Mouse (Mus musculus) thymus, adult 2 months (tissue): ENCODE data around the gene Osbpl10. TPM values are rescaled to one million over a fixed set of nuclear protein-coding genes. Genes with fewer than 3 reads are reported as not detected.

Experiments used
- DNase-seq: peaks from one replicate; pipeline ENCODE4 v3.0.0; 2021
- H3K27ac ChIP-seq: fragments of 200-500 bp; 2 replicates; pipeline ENCODE4 v1.5.1; 2012; ENCODE audit warnings: low read length, control low read depth; ENCODE audit not compliant: control insufficient read depth, insufficient read depth
- H3K27me3 ChIP-seq: fragments of 200-500 bp; 2 replicates; pipeline ENCODE4 v1.6.1; 2012; ENCODE audit warnings: mild to moderate bottlenecking, low read length, moderate library complexity, mixed read lengths; ENCODE audit not compliant: control insufficient read depth, insufficient read depth
- H3K36me3 ChIP-seq: fragments of 200-500 bp; 2 replicates; pipeline ENCODE4 v1.6.1; 2012; ENCODE audit warnings: mild to moderate bottlenecking, low read length, moderate library complexity; ENCODE audit not compliant: control insufficient read depth, insufficient read depth
- H3K4me1 ChIP-seq: fragments of 200-500 bp; replicated peaks from 2 replicates; pipeline ENCODE4 v1.6.1; 2012; ENCODE audit warnings: low read length; ENCODE audit not compliant: control insufficient read depth, insufficient read depth
- H3K4me3 ChIP-seq: fragments of 200-500 bp; 2 replicates; pipeline ENCODE4 v1.5.1; 2012; ENCODE audit warnings: mild to moderate bottlenecking, low read length, control low read depth, moderate library complexity; ENCODE audit not compliant: control insufficient read depth, insufficient read depth
- CTCF ChIP-seq: fragments of 200-500 bp; IDR thresholded peaks from 2 replicates; pipeline ENCODE4 v1.5.1; 2012; ENCODE audit warnings: mild to moderate bottlenecking, control low read depth, low read length, moderate library complexity, borderline replicate concordance; ENCODE audit not compliant: control insufficient read depth, poor library complexity, insufficient read depth; ENCODE audit errors: extremely low read depth
- POLR2A ChIP-seq: fragments of 200-500 bp; IDR thresholded peaks from 2 replicates; pipeline ENCODE4 v1.6.1; 2012; ENCODE audit warnings: mild to moderate bottlenecking, low read length, control low read depth, moderate library complexity; ENCODE audit not compliant: control insufficient read depth, poor library complexity, insufficient read depth; ENCODE audit errors: extremely low read depth
- WGBS: fragments of 180-500 bp; shearing (Covaris S2); methylation state at CpG from one replicate; pipeline ENCODE4 v1.1.7; 2018; 5-methylcytosine and 5-hydroxymethylcytosine counted together
- polyA plus RNA-seq: library from polyadenylated mRNA; depleted of rRNA; stranded (reverse); fragments of >200 nt; gene quantifications from 2 replicates; pipeline ENCODE4 v1.2.3, GENCODE M21; 2012

Gene Osbpl10
- polyA plus RNA-seq, 1 experiment, result 10.3 TPM

GRCm38 (mm10) chr9:114990421-114990820, 12.1 kb downstream of the Osbpl10 start:
- no peak for DNase-seq
- 93% methylated on average over 10 of the region's 10 CpGs for WGBS
- Histone ChIP-seq H3K27ac (no peak overlapping the region), H3K27me3 (no peaks in the 10 kb centered on the region), H3K4me1 (no peaks in the 10 kb centered on the region), H3K36me3 (no peaks in the 10 kb centered on the region), H3K4me3 (no peak overlapping the region)
- TF ChIP-seq POLR2A, result no peak
- TF ChIP-seq CTCF, result no peak

- DNase-seq, result no peak
- H3K36me3 ChIP-seq, result no peaks in the 10 kb centered on the region
- WGBS, result 94% methylated on average over 2 of the region's 2 CpGs
- H3K4me1 ChIP-seq, result no peaks in the 10 kb centered on the region
- no peaks in the 10 kb centered on the region for H3K27me3 ChIP-seq
- TF ChIP-seq POLR2A, result no peak
- no peak for TF ChIP-seq CTCF
- H3K27ac ChIP-seq, result no peak overlapping the region
- no peak overlapping the region for H3K4me3 ChIP-seq
Measured at GRCm38 (mm10) chr9:114992528-114992927, 14.2 kb downstream of the Osbpl10 start.

GRCm38 (mm10) chr9:114995250-114995649, 16.9 kb downstream of the Osbpl10 start:
- no peak for TF ChIP-seq CTCF
- TF ChIP-seq POLR2A, result no peak
- H3K4me1 ChIP-seq, result no peaks in the 10 kb centered on the region
- DNase-seq, result no peak
- no peaks in the 10 kb centered on the region for H3K27me3 ChIP-seq
- no peak overlapping the region for H3K27ac ChIP-seq
- H3K4me3 ChIP-seq, result no peak overlapping the region
- 92% methylated on average over 4 of the region's 4 CpGs for WGBS
- H3K36me3 ChIP-seq, result no peaks in the 10 kb centered on the region

GRCm38 (mm10) chr9:114995716-114996115, 17.3 kb downstream of the Osbpl10 start:
- DNase-seq, result no peak
- Histone ChIP-seq H3K27ac (no peak overlapping the region), H3K4me1 (no peaks in the 10 kb centered on the region), H3K36me3 (no peaks in the 10 kb centered on the region), H3K4me3 (no peak overlapping the region), H3K27me3 (no peaks in the 10 kb centered on the region)
- WGBS, result 94% methylated on average over 4 of the region's 4 CpGs
- no peak for TF ChIP-seq POLR2A
- no peak for TF ChIP-seq CTCF

- 87% methylated on average over 6 of the region's 6 CpGs for WGBS
- DNase-seq, result no peak
- no peak overlapping the region for H3K27ac ChIP-seq
Measured at GRCm38 (mm10) chr9:114996489-114996888, 18.1 kb downstream of the Osbpl10 start.

GRCm38 (mm10) chr9:114999010-114999770, 20.8 kb downstream of the Osbpl10 start:
- Histone ChIP-seq H3K27me3 (no peaks in the 10 kb centered on the region), H3K4me3 (no peak overlapping the region), H3K27ac (no peak overlapping the region), H3K36me3 (no peaks in the 10 kb centered on the region), H3K4me1 (no peaks in the 10 kb centered on the region)
- TF ChIP-seq CTCF (no peak), POLR2A (no peak)
- no peak for DNase-seq
- 92% methylated on average over 6 of the region's 6 CpGs for WGBS

More at GRCm38 (mm10) chr9:114996489-114996888, 18.1 kb downstream of the Osbpl10 start:
- Histone ChIP-seq H3K27me3 (no peaks in the 10 kb centered on the region), H3K4me3 (no peak overlapping the region), H3K4me1 (no peaks in the 10 kb centered on the region), H3K36me3 (no peaks in the 10 kb centered on the region)
- TF ChIP-seq POLR2A (no peak), CTCF (no peak)

- Histone ChIP-seq H3K4me1 (no peaks in the 10 kb centered on the region), H3K27ac (no peak overlapping the region), H3K27me3 (no peaks in the 10 kb centered on the region), H3K4me3 (no peak overlapping the region), H3K36me3 (no peaks in the 10 kb centered on the region)
- 55% methylated on average over 5 of the region's 5 CpGs for WGBS
- no peak for DNase-seq
- no peak for TF ChIP-seq CTCF
- no peak for TF ChIP-seq POLR2A
Measured at GRCm38 (mm10) chr9:114999771-115000146, 21.4 kb downstream of the Osbpl10 start.
